ENCODE assay signal across 25 mouse cellular contexts in genomic region chr7:35782252-35782651, GRCm38 (mm10).
"Had no signal": no experiment of that assay in that cellular context is flagged by ENCODE, and none has a peak within 500 bp of the region (broad histone marks: within the 10 kb centered on the region; RNA-seq: fewer than 3 reads in every experiment).

No protein-coding gene starts in this region.

- ATAC-seq: hindbrain, embryonic 16.5 days; inflammation-experienced regulatory T-cells, adult 6 months; intestine, embryonic 15.5 days; intestine, postnatal 0 days had no signal

- H3K9me3 ChIP-seq: heart, embryonic 10.5 days; heart, embryonic 12.5 days; hindbrain, embryonic 10.5 days; hindbrain, embryonic 12.5 days; intestine, embryonic 15.5 days; limb, embryonic 10.5 days; limb, embryonic 12.5 days had no signal

- H3K27me3 ChIP-seq: heart, embryonic 12.5 days; hindbrain, embryonic 12.5 days; intestine, embryonic 15.5 days; limb, embryonic 12.5 days had no signal

- H3K4me2 ChIP-seq: heart, embryonic 12.5 days; hindbrain, embryonic 12.5 days; hindbrain, embryonic 14.5 days; intestine, embryonic 15.5 days; limb, embryonic 12.5 days; liver, embryonic 11.5 days had no signal

- H3K27ac ChIP-seq: heart, embryonic 10.5 days; hindbrain, embryonic 10.5 days; hindbrain, embryonic 12.5 days; hindbrain, embryonic 14.5 days; intestine, embryonic 15.5 days; layer of hippocampus, adult 2 months; left cerebral cortex, adult 2 months; limb, embryonic 10.5 days; limb, embryonic 12.5 days had no signal

- H3K4me1 ChIP-seq: heart, embryonic 10.5 days; heart, embryonic 12.5 days; hindbrain, embryonic 10.5 days; hindbrain, embryonic 12.5 days; intestine, embryonic 15.5 days; limb, embryonic 10.5 days; limb, embryonic 12.5 days had no signal

- DNase-seq: gastrocnemius, postnatal 10 days; gastrocnemius, postnatal 25 days; heart, adult 18-20 months; heart, postnatal 10 days; heart, postnatal 4 days; kidney, adult 18-20 months; kidney, adult 8-10 months; kidney, postnatal 10 days; kidney, postnatal 25 days; kidney, postnatal 4 days; liver had no signal

- H3K4me3 ChIP-seq: heart, embryonic 10.5 days; heart, embryonic 12.5 days; hindbrain, embryonic 10.5 days; hindbrain, embryonic 12.5 days; intestine, embryonic 15.5 days; layer of hippocampus, adult 2 months; left cerebral cortex, adult 2 months; limb, embryonic 10.5 days; limb, embryonic 12.5 days had no signal

- H3K9ac ChIP-seq: heart, embryonic 12.5 days; hindbrain, embryonic 12.5 days; hindbrain, embryonic 14.5 days; intestine, embryonic 15.5 days; limb, embryonic 12.5 days had no signal
